Mouse (Mus musculus) embryonic fibroblast, embryonic 13.5 days (primary cell): ENCODE data around the gene Glis2.

ENCODE experiments used
- CTCF ChIP-seq: IDR thresholded peaks from 2 replicates; pipeline ENCODE4 v1.5.1; 2011; ENCODE audit warnings: mild to moderate bottlenecking, control low read depth, low read length, moderate library complexity, borderline replicate concordance; ENCODE audit not compliant: insufficient read depth
- POLR2A ChIP-seq: IDR thresholded peaks from 2 replicates; pipeline ENCODE4 v1.6.1; 2011; ENCODE audit warnings: low read depth, mild to moderate bottlenecking, control low read depth, low read length, moderate library complexity

DNA sequence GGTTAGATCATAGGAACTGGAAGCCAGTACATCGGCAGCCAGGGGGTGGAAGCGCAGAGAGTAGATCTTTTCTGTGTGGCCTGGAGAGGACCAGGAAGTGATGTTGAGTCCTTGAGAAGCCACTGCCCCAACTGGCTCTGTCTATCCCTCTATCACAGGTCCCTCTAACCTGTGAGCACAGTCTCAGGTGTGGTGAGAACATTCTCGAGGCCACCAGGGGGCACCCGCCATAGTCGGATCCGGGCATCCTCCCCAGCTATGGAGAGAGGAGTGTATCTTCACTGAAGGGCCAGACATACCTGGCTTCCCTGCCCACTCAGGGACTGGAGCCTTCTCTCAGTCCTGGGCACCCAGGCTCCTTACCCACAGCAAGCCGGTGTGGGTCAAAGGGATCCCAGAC, 37.5 kb downstream of the Glis2 start:
- TF ChIP-seq CTCF (peak; percentile 39; the same call in 1 of the 2 replicates), POLR2A (no peak)
